Mouse (Mus musculus) C3H10T1/2 (cell line): ENCODE measurements around the gene Dmc1. TPM values are rescaled to one million over a fixed set of nuclear protein-coding genes. Genes with fewer than 3 reads are reported as not detected.

ENCODE experiments used
- polyA plus RNA-seq, 2 experiments: library from polyadenylated mRNA; unstranded; fragments of >200 nt; fragmentation: generic; extraction: Trizol; gene quantifications; one replicate each; pipeline ENCODE4 v1.2.1; 2012; ENCODE audit warnings: missing spikeins in 2 of 2

Gene Dmc1
- polyA plus RNA-seq, result not detected

GRCm38 (mm10) chr15:79604990-79605665 is at the start of gene Dmc1:
Gene Dmc1 (minus strand): TSS chr15:79605109.

GRCm38 (mm10) chr15:79546410-79547288 is 58.3 kb downstream of the Dmc1 start, which contains the start of gene Ddx17:
Gene Ddx17 (minus strand): TSS chr15:79546741.

GRCm38 (mm10) chr15:79516171-79517096 is 88.5 kb downstream of the Dmc1 start, which contains the start of gene Kdelr3:
Gene Kdelr3 (plus strand): TSS chr15:79516411.

Other genes with a start within 250 kb of the Dmc1 start
- gene Tmem184b, start 201.5 kb downstream of the Dmc1 start, polyA plus RNA-seq, result 10 to 100 TPM; 22.2 to 89.4 TPM
- gene Csnk1e, start 149.5 kb downstream of the Dmc1 start, polyA plus RNA-seq, result 10 to 100 TPM; 36.7 to 78.9 TPM
- gene Kcnj4, start 99.9 kb downstream of the Dmc1 start, polyA plus RNA-seq, result under 1 TPM in 1 of 2 experiments, not detected in 1; 0.04 TPM
- gene Kdelr3, start 88.7 kb downstream of the Dmc1 start, polyA plus RNA-seq, result 10 to 100 TPM; 32.3 to 63.8 TPM
- 100 to 1,000 TPM in 1 of 2 experiments, 10 to 100 TPM in 1; 13.2 to 129 TPM for gene Ddx17, start 58.4 kb downstream of the Dmc1 start, polyA plus RNA-seq
- gene Fam227a, start 53.8 kb upstream of the Dmc1 start, polyA plus RNA-seq, result 1 to 10 TPM in 1 of 2 experiments, under 1 TPM in 1; 0.05 to 2.3 TPM
- 10 to 100 TPM; 45.2 to 87.1 TPM for gene Cby1, start 54.1 kb upstream of the Dmc1 start, polyA plus RNA-seq
- 100 to 1,000 TPM; 108 to 117 TPM for gene Tomm22, start 65.8 kb upstream of the Dmc1 start, polyA plus RNA-seq
- gene Josd1, start 82.8 kb upstream of the Dmc1 start, polyA plus RNA-seq, result 10 to 100 TPM; 15.7 to 50.5 TPM
- 10 to 100 TPM; 41.7 to 42.9 TPM for gene Gtpbp1, start 85.7 kb upstream of the Dmc1 start, polyA plus RNA-seq
- gene Sun2, start 137.4 kb upstream of the Dmc1 start, polyA plus RNA-seq, result 100 to 1,000 TPM in 1 of 2 experiments, 10 to 100 TPM in 1; 12.5 to 130 TPM
- 10 to 100 TPM; 33.6 to 80.7 TPM for gene Dnal4, start 172.7 kb upstream of the Dmc1 start, polyA plus RNA-seq
- 10 to 100 TPM; 32.5 to 82.6 TPM for gene Nptxr, start 199.7 kb upstream of the Dmc1 start, polyA plus RNA-seq
- under 1 TPM; 0.02 to 0.34 TPM for gene Npcd, start 229.1 kb upstream of the Dmc1 start, polyA plus RNA-seq
- 100 to 1,000 TPM in 1 of 2 experiments, 10 to 100 TPM in 1; 60.9 to 167 TPM for gene Cbx6, start 229.6 kb upstream of the Dmc1 start, polyA plus RNA-seq